Mouse (Mus musculus): ENCODE measurements around the gene Tmem176a.

GRCm38 (mm10) chr6:48831141-48831540 lies 9.6 kb upstream of the Tmem176a start:
- TF ChIP-seq POLR2A (IDR thresholded peaks at IDR 0.05; ENCODE audit: low read depth, low read length), result peak; percentile 5; the same call in 1 of the 2 replicates
- TF ChIP-seq CTCF (IDR thresholded peaks at IDR 0.05; ENCODE audit: borderline replicate concordance, insufficient read depth, low read length), result no peak

Data from embryonic fibroblast, embryonic 13.5 days (primary cell).